Mouse (Mus musculus): ENCODE measurements around the gene Gm4847. TPM values are rescaled to one million over a fixed set of nuclear protein-coding genes. Genes with fewer than 3 reads are reported as not detected.

Gm4847 gene
- total RNA-seq (2021): not detected
- long read RNA-seq, experiment 1: 0 reads
- long read RNA-seq, experiment 2: 0 reads

- intact Hi-C loops (cut with DNase I): no loop called here
These were observed at the start of gene Gm4847 for GRCm38 (mm10) chr1:166647593-166647992. Gene Gm4847, minus strand, starts transcription at chr1:166647693.

GRCm38 (mm10) chr1:166681745-166682144 is 34.3 kb upstream of the Gm4847 start, which contains the start of gene Fmo9:
Gene Fmo9, minus strand, starts transcription at chr1:166681845.
- no peak for DNase-seq
- intact Hi-C loops (cut with DNase I): no loop called here

More at GRCm38 (mm10) chr1:166647593-166647992, at the start of gene Gm4847:
- DNase-seq: no peak

GRCm38 (mm10) chr1:166669264-166669663 is 21.8 kb upstream of the Gm4847 start:
- intact Hi-C loops (cut with DNase I): no loop called here
- DNase-seq: no peak

- intact Hi-C loops (cut with DNase I): no loop called here
These were observed 13.3 kb upstream of the Gm4847 start for GRCm38 (mm10) chr1:166660800-166661199.

More at GRCm38 (mm10) chr1:166660800-166661199, 13.3 kb upstream of the Gm4847 start:
- no peak for DNase-seq

Small RNAs within 50 kb of the gene (microRNA-seq; reads per million reads assigned to microRNA genes)
- gene Gm22992: 0 reads per million in 2 experiments

Other genes starting within 250 kb of the Gm4847 start
- gene Pogk, start 237.8 kb downstream of the Gm4847 start, total RNA-seq (2021): 1 to 10 TPM; 7.3 to 9.0 TPM
- gene Gm4846, start 150.1 kb downstream of the Gm4847 start, total RNA-seq (2021): not detected
- not detected for gene Fmo9, start 34.2 kb upstream of the Gm4847 start, total RNA-seq (2021)

Data from gastrocnemius, postnatal 36 days (tissue).